8 mouse cellular contexts compared by ENCODE assay signal in the genomic region with DNA sequence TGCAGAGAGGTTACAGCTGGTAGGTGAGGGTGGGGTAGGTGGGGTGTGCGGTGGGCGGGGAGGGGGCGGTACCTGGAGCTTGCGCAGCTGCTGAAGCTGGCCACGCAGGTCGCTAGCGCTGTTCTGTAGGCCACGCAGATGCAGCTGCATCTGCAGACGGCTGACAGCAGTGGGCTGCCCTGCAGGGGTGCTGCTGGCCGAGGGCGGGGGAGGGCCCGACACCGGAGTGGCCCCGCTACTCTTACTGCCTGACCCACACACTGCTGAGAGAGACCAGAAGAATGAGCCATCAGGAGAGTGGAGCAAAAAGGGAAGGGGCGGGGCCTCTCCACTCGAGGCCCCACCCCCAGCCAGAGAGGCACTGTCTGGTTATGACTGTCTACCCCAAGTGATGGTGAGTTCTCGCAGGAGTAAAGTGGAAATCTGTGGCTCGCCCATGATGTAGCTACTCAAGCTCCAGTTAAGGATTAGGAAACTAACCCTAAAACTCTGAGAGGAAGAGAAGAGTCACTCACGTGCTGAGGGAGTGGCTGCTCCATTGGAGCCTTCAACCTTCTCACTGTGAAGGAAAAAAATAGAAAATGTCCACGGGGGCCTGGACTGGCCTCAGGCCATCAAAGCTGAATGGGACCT. TPM values are rescaled to one million over a fixed set of nuclear protein-coding genes. Genes with fewer than 3 reads are reported as not detected.
DNase-seq lines count a peak whose midpoint lies in the region; ATAC-seq lines count a peak whose summit lies in the region.

No protein-coding gene starts in this region.

- H3K4me1 ChIP-seq in hindbrain, embryonic 10.5 days (replicated peaks): peaks cover 65% of the 10 kb centered on the region
- H3K4me1 ChIP-seq in hindbrain, embryonic 14.5 days (replicated peaks; ENCODE audit: control insufficient read depth, insufficient read depth, low read length): peaks cover 18% of the 10 kb centered on the region; the same call in 1 of the 2 replicates

- H3K27me3 ChIP-seq in hindbrain, embryonic 10.5 days (ENCODE audit: insufficient read depth, poor library complexity, severe bottlenecking): peaks cover 76% of the 10 kb centered on the region
- peaks cover 57% of the 10 kb centered on the region for H3K27me3 ChIP-seq in hindbrain, embryonic 14.5 days (ENCODE audit: control insufficient read depth, insufficient read depth, low read length)

- WGBS in hindbrain, embryonic 10.5 days: 4% methylated on average over 20 of the region's 20 CpGs
- WGBS in hindbrain, embryonic 14.5 days: 6% methylated on average over 20 of the region's 20 CpGs

- 0 out of 2 replicates have a peak, but pooled peaks cover 5% of the 10 kb centered on the region for H3K36me3 ChIP-seq in hindbrain, embryonic 10.5 days
- H3K36me3 ChIP-seq in hindbrain, embryonic 14.5 days (replicated peaks; ENCODE audit: control insufficient read depth, insufficient read depth): peaks cover 67% of the 10 kb centered on the region

- no peak for ATAC-seq in hindbrain, embryonic 14.5 days (ENCODE audit: low FRiP score)
- ATAC-seq in granulocyte monocyte progenitor cell, adult 5-6 weeks (replicated peaks; ENCODE audit: poor library complexity, severe bottlenecking): peak; percentile 77
- peak; percentile 57 for ATAC-seq in megakaryocyte progenitor cell, adult 5-6 weeks (replicated peaks; ENCODE audit: poor library complexity)

- H3K27ac ChIP-seq in hindbrain, embryonic 10.5 days: no peak overlapping the region
- no peak overlapping the region for H3K27ac ChIP-seq in hindbrain, embryonic 14.5 days

- H3K4me2 ChIP-seq in hindbrain, embryonic 14.5 days (replicated peaks): no peak overlapping the region

- no peak overlapping the region for H3K9ac ChIP-seq in hindbrain, embryonic 14.5 days

- no peak for DNase-seq in hindbrain, embryonic 10.5 days (ENCODE audit: low spot score)
- DNase-seq in hindbrain, embryonic 14.5 days (ENCODE audit: low spot score): no peak
- peak; percentile 60 for DNase-seq in MEL-GATA-1-ER (ENCODE audit: extremely low read depth, low read depth)
- DNase-seq in thymus, postnatal 25 days: peak; percentile 57
- DNase-seq in layer of hippocampus, postnatal 25 days (ENCODE audit: extremely low spot score in 1 of 2, low spot score in 1 of 2): no peak
- no peak for DNase-seq in urinary bladder, postnatal 4 days (ENCODE audit: low spot score in 2 of 2)

- H3K4me3 ChIP-seq in hindbrain, embryonic 10.5 days: peak overlapping the region; percentile 38
- no peak overlapping the region for H3K4me3 ChIP-seq in hindbrain, embryonic 14.5 days (replicated peaks; ENCODE audit: low read length)

- H3K9me3 ChIP-seq in hindbrain, embryonic 10.5 days: no peaks in the 10 kb centered on the region
- no peaks in the 10 kb centered on the region for H3K9me3 ChIP-seq in hindbrain, embryonic 14.5 days (ENCODE audit: control insufficient read depth, low read length)

RNA-seq across cellular contexts. Expression of a gene that starts 32.9 kb away (rescaled TPM):
- 0.59 and 0.66 TPM in 2 replicates for polyA plus RNA-seq in hindbrain, embryonic 10.5 days (2016; fragmentation: Nextera tagmentation; extraction: Ambion mirVana)
- 0.41 TPM in 1 of 2 replicates, not detected in the other for polyA plus RNA-seq in hindbrain, embryonic 14.5 days (2014; fragmentation: Nextera tagmentation; extraction: Ambion mirVana)
- total RNA-seq in granulocyte monocyte progenitor cell, adult 5-6 weeks (2014; fragmentation: Nextera tagmentation): not detected in 2 replicates
- 0.22 TPM in 1 of 2 replicates, not detected in the other for total RNA-seq in granulocyte monocyte progenitor cell, adult 5-6 weeks (2017)
- not detected in 2 replicates for total RNA-seq in megakaryocyte progenitor cell, adult 5-6 weeks (2015)
- not detected in 2 replicates for total RNA-seq in megakaryocyte progenitor cell, adult 5-6 weeks (2017)
- total RNA-seq in layer of hippocampus, postnatal 25 days (2021): under 1 TPM in 1 of 2 experiments, not detected in 1; 0.20 TPM

RNA-seq across cellular contexts. Expression of a gene that starts 42.9 kb away (rescaled TPM):
- 0.76 and 1.8 TPM in 2 replicates for polyA plus RNA-seq in hindbrain, embryonic 10.5 days (2016; fragmentation: Nextera tagmentation; extraction: Ambion mirVana)
- 9.1 and 11.8 TPM in 2 replicates for polyA plus RNA-seq in hindbrain, embryonic 14.5 days (2014; fragmentation: Nextera tagmentation; extraction: Ambion mirVana)
- not detected in 2 replicates for total RNA-seq in granulocyte monocyte progenitor cell, adult 5-6 weeks (2014; fragmentation: Nextera tagmentation)
- total RNA-seq in granulocyte monocyte progenitor cell, adult 5-6 weeks (2017): not detected in 2 replicates
- total RNA-seq in megakaryocyte progenitor cell, adult 5-6 weeks (2015): 0.02 TPM in 1 of 2 replicates, not detected in the other
- total RNA-seq in megakaryocyte progenitor cell, adult 5-6 weeks (2017): not detected in 2 replicates
- 100 to 1,000 TPM; 260 to 270 TPM for total RNA-seq in layer of hippocampus, postnatal 25 days (2021)

Comparison
In these comparisons a context has a peak if more than half of its experiments do, and no peak if none do; other contexts are left out.
1. DNase-seq: peak in MEL-GATA-1-ER (single experiment) and thymus, postnatal 25 days (single experiment); none in hindbrain, embryonic 10.5 days (single experiment), hindbrain, embryonic 14.5 days (single experiment), layer of hippocampus, postnatal 25 days (0 of 2) and urinary bladder, postnatal 4 days (0 of 2).
2. RNA of a gene that starts 42.9 kb away (total RNA-seq): 260 to 270 TPM in layer of hippocampus, postnatal 25 days; not detected in granulocyte monocyte progenitor cell, adult 5-6 weeks and 0.02 TPM in megakaryocyte progenitor cell, adult 5-6 weeks; every median in the first group is over 100 times any median in the second.